Mouse (Mus musculus): Measurements from ENCODE around the gene Ppp1r2. TPM values are rescaled to one million over a fixed set of nuclear protein-coding genes. Genes with fewer than 3 reads are reported as not detected.
"Not testable (repeated sequence)": the region's sequence is repeated elsewhere in the genome, so short reads cannot be mapped to it uniquely, and the experiment has no call there.

Gene Ppp1r2
- 17.1 and 22.0 TPM in 2 replicates for polyA plus RNA-seq (2012; rRNA removed)

- DNase-seq (ENCODE audit: low read depth, low spot score): no peak
- under 1% methylated on average over 83 of the region's 83 CpGs for WGBS
Observed at GRCm38 (mm10) chr16:31274674-31275460, at the start of gene Ppp1r2. Gene Ppp1r2, minus strand, starts transcription at chr16:31275277.

DNA sequence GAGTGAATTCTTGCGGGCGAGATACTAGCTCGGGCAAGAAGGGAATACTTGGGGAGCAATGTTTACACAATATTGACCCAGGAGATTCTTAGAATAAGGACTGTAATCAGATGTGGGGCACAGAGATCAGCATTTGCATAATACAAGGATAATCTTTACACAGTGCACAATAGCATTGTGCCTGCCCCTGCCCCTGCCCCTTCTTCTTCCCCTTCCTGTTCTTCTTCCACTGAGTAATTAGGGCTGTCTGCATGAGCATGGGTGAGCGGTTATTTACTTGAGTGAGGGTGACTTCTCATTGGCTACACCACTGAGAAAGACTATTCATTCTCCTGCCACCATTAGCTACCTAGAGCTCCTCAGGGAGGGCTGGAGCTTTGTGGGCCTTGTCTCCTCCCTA lies 46.4 kb upstream of the Ppp1r2 start:
- WGBS: 78% methylated on average over 4 of the region's 4 CpGs
- DNase-seq (ENCODE audit: low read depth, low spot score): no peak

DNA sequence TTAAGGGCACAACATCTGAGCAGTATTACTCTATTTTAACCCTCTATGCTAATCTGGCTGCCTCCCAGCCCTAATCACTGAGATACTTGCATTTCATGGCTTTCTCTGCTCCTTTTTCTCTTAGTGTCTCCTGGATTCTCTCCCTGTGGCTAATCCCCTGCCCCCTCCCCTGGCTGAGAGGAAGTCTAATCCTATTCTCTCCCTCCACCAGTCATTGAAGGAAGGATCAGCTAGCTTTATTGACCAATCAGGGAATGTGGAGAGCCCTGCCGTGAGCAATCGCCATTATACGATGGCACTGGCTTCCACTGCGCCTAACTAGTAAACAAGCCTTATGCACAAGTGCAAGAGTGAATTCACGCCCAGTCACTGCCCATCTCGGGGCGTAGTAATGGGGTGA lies 45.9 kb upstream of the Ppp1r2 start:
- WGBS: 66% methylated on average over 7 of the region's 7 CpGs
- DNase-seq (ENCODE audit: low read depth, low spot score): no peak

DNA sequence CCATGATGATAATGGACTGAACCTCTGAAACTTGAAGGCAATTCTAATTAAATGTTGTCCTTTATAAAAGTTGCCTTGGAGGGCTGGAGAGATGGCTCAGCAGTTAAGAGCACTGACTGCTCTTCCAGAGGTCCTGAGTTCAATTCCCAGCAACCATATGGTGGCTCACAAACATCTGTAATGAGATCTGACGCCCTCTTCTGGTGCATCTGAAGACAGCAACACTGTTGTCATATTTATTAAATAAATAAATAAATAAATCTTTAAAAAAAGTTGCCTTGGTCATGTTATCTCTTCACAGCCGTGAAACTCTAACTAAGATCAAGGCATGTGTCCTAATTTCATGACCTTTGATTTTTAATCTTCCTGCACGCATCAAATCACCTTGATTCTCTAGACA lies 44.6 kb upstream of the Ppp1r2 start:
- WGBS: 80% methylated on average over 3 of the region's 3 CpGs
- DNase-seq (ENCODE audit: low read depth, low spot score): not testable (repeated sequence)

- no peak for DNase-seq (ENCODE audit: low read depth, low spot score)
- 65% methylated on average over 4 of the region's 4 CpGs for WGBS
Observed at GRCm38 (mm10) chr16:31319316-31319715, 44.2 kb upstream of the Ppp1r2 start.

- 35% methylated on average over 2 of the region's 2 CpGs for WGBS
- DNase-seq (ENCODE audit: low read depth, low spot score): no peak
Observed at GRCm38 (mm10) chr16:31318418-31318817, 43.3 kb upstream of the Ppp1r2 start.

- WGBS: 49% methylated on average over 12 of the region's 12 CpGs
- DNase-seq (ENCODE audit: low read depth, low spot score): not testable (repeated sequence)
Observed at GRCm38 (mm10) chr16:31316246-31317143, 41.4 kb upstream of the Ppp1r2 start.

DNA sequence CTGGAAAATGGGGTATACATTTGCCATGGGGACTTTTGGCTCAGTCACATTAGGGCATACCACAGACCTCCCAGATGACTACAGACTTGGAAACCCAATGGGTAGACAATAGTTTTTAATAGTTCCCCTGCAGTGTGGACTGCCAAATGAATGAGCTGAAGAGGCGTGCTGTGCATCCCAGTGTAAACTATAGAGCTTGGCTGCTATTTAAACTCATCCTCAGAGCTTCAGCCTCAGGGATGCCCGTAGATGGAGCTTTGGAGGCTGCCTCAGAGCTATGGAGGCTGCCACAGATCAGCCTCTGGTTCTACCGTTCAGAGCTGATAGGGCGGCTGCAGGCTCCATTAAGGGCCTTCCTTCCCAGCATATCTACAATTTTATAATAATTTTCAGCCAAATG lies 40.2 kb upstream of the Ppp1r2 start:
- 72% methylated on average over 4 of the region's 4 CpGs for WGBS
- no peak for DNase-seq (ENCODE audit: low read depth, low spot score)

DNA sequence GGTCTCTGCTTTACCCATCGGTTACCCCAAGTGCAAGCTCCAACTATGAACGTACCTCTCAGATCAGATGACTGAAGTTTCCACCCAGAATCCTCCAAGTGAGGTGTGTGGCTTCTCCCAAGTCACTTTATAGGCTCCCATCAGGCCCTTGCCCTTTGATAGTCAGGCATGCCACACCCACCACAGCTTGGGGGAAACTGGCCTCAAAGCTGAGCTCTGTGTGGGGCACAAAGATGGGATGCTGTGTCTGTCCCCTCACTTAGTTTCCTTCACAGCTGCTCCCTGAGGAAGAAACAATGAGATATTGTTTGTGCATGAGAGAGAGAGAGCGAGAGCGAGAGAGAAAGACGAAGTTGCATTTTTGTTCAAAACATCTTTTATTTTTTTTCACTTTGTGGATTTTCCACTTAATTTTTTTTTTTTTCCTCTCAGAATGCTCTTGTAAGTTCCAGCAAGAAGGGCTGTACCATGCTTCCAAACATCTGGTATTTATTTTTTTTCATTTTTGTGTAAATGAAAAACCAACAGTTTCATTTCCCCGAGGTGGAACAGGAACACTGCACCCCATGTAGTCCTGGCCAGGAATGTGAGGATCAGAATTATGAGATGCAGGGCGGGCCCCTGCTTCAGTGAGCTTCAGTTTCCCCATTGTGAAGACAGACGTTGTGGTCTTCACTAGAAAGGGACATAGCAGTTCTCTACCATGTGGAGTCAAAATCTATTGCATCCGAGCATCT lies 39.6 kb upstream of the Ppp1r2 start, which contains the start of gene Apod:
TSS of gene Apod (minus strand) at position 312 of the 737 bp plus-strand sequence.
- WGBS: 61% methylated on average over 9 of the region's 9 CpGs
- DNase-seq (ENCODE audit: low read depth, low spot score): no peak

DNA sequence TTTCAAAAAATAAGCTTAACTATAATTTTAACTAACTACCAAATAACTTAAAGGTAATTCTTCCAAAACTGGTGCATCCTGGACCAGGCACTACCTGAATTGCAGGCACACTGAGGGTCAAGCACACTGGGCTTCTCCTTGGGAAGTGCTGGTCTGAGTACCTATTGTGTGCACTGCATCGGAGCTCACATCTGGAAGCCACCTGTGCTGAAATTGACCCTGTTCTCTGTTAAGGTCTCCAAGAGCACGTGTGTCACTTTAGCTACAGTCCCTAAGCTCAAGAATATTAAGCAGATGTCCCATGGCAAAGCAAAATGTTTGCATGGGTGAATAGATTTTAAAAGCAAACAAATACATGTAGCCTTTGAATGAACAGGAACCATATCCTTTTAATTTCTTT lies 38.5 kb upstream of the Ppp1r2 start:
- DNase-seq (ENCODE audit: low read depth, low spot score): no peak
- WGBS: 71% methylated on average over 2 of the region's 2 CpGs

GRCm38 (mm10) chr16:31312296-31312695 lies 37.2 kb upstream of the Ppp1r2 start:
- no peak for DNase-seq (ENCODE audit: low read depth, low spot score)
- 87% methylated on average over 3 of the region's 3 CpGs for WGBS

GRCm38 (mm10) chr16:31305199-31305919 lies 30.3 kb upstream of the Ppp1r2 start:
- WGBS: 83% methylated on average over 5 of the region's 5 CpGs
- DNase-seq (ENCODE audit: low read depth, low spot score): no peak

GRCm38 (mm10) chr16:31303276-31303675 lies 28.2 kb upstream of the Ppp1r2 start:
- WGBS: 82% methylated on average over 10 of the region's 10 CpGs

DNA sequence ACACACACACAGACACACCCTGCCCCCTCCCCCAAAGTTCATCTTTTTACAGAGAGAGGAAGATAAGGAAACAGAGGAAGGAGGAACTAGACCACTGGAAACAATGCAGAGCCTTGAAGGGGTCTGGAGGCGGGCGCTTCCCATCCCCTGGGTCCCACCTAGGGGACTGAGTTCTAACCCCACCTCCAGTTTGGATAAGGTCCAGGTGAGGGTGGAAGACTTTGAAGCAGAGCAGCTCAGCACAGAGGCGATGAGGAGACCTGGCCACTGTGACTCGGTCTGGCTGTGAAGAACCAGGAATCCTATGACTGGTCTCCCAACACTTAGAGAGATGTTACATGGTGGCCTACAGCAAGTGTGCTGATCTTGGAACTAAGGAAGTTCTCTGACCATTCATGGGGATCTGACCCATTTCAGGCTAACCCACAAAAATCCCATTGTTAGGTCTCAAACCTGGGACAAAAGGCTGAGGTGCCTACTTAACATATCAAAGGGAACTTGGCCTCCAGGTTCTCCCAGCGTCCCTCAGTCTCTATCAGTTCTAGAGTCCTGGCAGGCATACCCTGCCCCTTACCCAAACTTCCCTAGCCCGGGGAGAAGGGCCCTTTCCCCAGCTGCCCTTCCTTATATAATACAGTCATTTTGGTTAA lies 25.9 kb upstream of the Ppp1r2 start:
- no peak for DNase-seq (ENCODE audit: low read depth, low spot score)
- 93% methylated on average over 6 of the region's 6 CpGs for WGBS

More at GRCm38 (mm10) chr16:31303276-31303675, 28.2 kb upstream of the Ppp1r2 start:
- DNase-seq (ENCODE audit: low read depth, low spot score): no peak

DNA sequence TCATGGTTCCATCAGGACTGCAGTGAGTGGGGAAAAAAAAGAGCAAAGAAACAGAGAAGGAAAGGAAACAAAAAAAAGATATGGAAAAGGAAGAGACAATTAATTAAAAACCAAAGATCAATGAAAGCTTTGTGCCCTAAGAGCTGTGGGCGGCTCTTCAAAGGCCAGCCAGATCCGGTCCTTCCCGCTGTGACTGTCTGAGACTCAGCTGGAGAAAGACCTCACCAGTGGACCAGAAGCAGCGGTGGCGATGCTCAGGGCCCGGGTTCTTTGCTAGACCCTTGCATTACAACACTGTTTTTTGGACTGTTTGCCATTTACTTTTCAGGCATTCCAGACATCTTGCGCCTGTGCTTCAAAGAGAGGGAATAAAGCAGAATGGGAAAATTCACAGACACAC lies 25.4 kb upstream of the Ppp1r2 start:
- 66% methylated on average over 7 of the region's 7 CpGs for WGBS
- DNase-seq (ENCODE audit: low read depth, low spot score): no peak

DNA sequence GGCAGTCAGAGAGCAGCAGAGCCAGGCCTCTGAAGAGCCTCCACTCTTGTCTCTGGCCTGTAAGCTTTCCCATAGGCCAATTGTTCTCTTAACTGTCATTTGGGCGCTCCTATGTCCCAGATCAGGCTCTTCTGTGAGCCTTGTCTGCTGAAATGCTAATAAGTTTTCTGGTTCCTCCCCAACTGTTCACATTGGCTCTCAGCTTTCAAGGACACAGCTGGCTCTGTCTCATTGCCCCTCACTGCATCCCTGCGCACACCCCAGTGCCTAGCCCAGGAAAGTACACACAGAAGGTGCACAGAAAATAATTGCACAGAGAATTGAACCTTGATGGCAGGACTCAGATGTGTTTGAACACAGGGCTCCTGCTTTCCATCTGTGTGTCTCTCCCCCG lies 24.9 kb upstream of the Ppp1r2 start:
- DNase-seq (ENCODE audit: low read depth, low spot score): no peak
- WGBS: 42% methylated on average over 3 of the region's 3 CpGs

DNA sequence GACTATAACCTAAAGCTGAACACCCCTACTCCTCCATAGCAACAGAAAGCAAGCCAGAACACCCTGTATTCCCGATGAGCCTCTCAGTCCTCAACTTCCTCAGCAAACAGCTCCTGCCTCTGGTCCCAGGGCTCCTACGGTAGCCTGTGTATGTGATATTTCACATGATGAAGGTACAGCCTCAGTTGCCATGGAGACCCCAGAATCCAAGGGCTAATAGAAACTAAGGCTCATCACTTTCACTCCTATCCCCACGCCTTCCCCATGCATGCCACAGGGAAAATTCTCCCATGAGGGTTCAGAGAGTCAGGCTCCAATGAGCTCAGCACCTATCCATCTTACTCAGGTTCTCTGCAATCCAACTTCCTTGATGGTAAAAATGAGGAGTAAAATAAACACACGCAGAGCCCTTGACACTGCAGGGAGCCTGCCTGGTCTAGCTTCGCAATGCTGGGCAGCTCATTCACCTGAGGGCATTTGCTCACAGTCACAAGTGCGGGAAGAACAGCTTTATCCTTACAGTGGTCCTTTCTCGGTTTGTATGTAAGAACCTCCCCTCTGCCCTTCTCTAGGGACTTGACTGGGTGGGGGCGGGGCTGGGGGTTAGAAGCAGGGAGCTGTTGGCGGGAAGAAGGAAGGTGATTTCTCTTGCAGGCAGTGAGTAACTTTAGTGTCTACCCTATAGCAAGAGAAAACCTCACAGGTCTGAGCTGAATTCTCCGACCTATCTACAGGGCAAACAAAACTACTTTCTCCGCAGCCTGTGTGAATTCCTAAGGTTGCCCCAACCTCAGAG lies 24.3 kb upstream of the Ppp1r2 start:
- WGBS: 68% methylated on average over 11 of the region's 11 CpGs
- no peak for DNase-seq (ENCODE audit: low read depth, low spot score)

DNA sequence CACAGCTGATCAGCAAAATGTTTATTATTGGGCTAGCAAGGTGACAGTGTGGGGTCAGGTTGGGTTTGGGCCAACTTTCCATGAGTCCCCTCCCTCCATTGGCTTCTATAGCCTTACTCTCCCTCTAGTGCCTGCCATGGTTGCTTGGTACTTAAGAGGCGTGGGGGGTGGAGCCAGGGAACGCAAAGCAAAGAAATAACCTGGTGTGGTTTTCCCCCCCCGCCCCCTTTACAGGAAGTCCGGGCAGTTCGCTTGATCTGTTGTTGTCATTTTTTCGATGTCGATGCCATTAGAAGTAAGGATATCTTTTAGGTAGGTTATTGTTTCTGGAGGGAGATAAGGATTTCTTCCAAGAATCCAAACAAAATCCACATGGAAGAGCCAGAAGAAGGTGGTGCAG lies 22.0 kb upstream of the Ppp1r2 start:
- 77% methylated on average over 7 of the region's 7 CpGs for WGBS
- DNase-seq (ENCODE audit: low read depth, low spot score): no peak
